Mouse (Mus musculus) bone marrow, adult 2 months (tissue): ENCODE results near the gene Gpc3.

ENCODE experiments used
- CTCF ChIP-seq: fragments of 200-500 bp; IDR thresholded peaks from 2 replicates; pipeline ENCODE4 v1.5.1; 2011; ENCODE audit warnings: low read length, control low read depth; ENCODE audit not compliant: control insufficient read depth, insufficient read depth
- POLR2A ChIP-seq: fragments of 200-500 bp; IDR thresholded peaks from 2 replicates; pipeline ENCODE4 v1.6.1; 2011; ENCODE audit warnings: low read depth, mild to moderate bottlenecking, control low read depth, low read length, borderline replicate concordance; ENCODE audit not compliant: control insufficient read depth

DNA sequence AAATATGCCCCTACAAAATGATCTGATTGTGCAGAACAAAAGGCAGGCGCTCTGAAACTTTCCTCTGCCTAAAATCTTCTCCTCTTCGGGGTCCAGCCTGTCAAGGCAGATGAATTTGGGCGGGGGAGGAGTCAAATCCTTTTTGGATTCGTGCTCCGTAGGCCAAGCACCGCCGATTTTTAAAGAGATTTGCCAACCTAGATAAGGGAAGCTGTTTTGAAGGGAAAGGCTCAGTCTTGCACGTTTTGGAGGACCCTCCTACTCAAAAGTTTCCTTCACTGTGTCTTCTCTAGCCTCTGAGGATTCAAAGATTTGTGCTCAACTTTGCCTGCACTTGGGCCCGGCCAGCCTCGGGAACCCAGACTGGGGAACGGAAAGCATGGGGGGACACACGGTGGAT, 944 bp downstream of the Gpc3 start:
- TF ChIP-seq POLR2A = no peak
- no peak for TF ChIP-seq CTCF
